Mouse (Mus musculus) brain, adult 10 weeks (tissue): ENCODE results near the gene Oas1g. TPM values are rescaled to one million over a fixed set of nuclear protein-coding genes. Genes with fewer than 3 reads are reported as not detected.

ENCODE experiments used
- polyA plus RNA-seq: library from polyadenylated mRNA; stranded (reverse); fragments of 350-450 nt; fragmentation: Illumina TruSeq; extraction: RNeasy Lipid Tissue Mini Kit (QIAGEN cat#74804); gene quantifications from one replicate; pipeline ENCODE4 v1.2.3, GENCODE M21; 2015; ENCODE audit warnings: low read depth, low replicate concordance

Gene Oas1g
- not detected for polyA plus RNA-seq

DNA sequence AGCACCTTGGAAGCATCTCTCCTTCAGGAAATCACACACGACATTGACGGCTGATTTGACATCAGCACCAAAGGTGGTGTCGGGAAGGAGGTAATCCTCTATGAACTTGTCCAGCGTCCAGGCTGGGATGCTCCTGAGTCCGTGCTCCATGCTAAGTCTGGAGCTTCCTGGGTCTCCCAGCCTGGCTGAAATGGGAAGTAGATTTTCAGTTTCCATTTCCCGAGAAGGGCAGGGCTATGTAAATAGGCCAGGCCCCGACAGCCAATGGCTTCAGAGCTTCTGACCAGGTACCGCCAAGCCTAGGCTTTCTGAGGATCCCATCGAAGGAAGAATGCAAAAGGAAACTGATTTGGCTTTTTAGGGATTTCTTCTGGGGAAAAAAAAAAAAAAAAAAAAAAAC, at the start of gene Oas1g:
Gene Oas1g, minus strand, starts transcription at position 201 of the 400 bp plus-strand sequence.

GRCm38 (mm10) chr5:120914204-120914603, 26.8 kb upstream of the Oas1g start, which contains the start of gene Oas1d:
Gene Oas1d, plus strand, starts transcription at chr5:120914536.

GRCm38 (mm10) chr5:120906791-120907733, 19.6 kb upstream of the Oas1g start, which contains the start of gene Oas1a:
Gene Oas1a, minus strand, starts transcription at chr5:120907521.

GRCm38 (mm10) chr5:120861121-120861520, 26.3 kb downstream of the Oas1g start, which contains the start of gene Oas1h:
Gene Oas1h, plus strand, starts transcription at chr5:120861421.

GRCm38 (mm10) chr5:120847067-120847466, 40.3 kb downstream of the Oas1g start, which contains the start of gene Oas1f:
Gene Oas1f, plus strand, starts transcription at chr5:120847367.

Other genes with a start within 250 kb of the Oas1g start
- 49.7 TPM for gene Rasal1, start 238.8 kb downstream of the Oas1g start, polyA plus RNA-seq
- 47.7 TPM for gene Dtx1, start 175.7 kb downstream of the Oas1g start, polyA plus RNA-seq
- gene Oas2, start 137.8 kb downstream of the Oas1g start, polyA plus RNA-seq: 0.51 TPM
- gene Oas3, start 110.0 kb downstream of the Oas1g start, polyA plus RNA-seq: not detected
- gene Oas1e, start 92.1 kb downstream of the Oas1g start, polyA plus RNA-seq: not detected
- gene Oas1c, start 75.1 kb downstream of the Oas1g start, polyA plus RNA-seq: 1.1 TPM
- not detected for gene Oas1f, start 40.2 kb downstream of the Oas1g start, polyA plus RNA-seq
- gene Oas1h, start 26.2 kb downstream of the Oas1g start, polyA plus RNA-seq: not detected
- 1.0 TPM for gene Oas1a, start 19.9 kb upstream of the Oas1g start, polyA plus RNA-seq
- not detected for gene Oas1d, start 26.9 kb upstream of the Oas1g start, polyA plus RNA-seq
- gene Rph3a, start 122.5 kb upstream of the Oas1g start, polyA plus RNA-seq: 237 TPM